Mouse (Mus musculus) intestine, embryonic 14.5 days (tissue): ENCODE data around the gene Ldlrad3. TPM values are rescaled to one million over a fixed set of nuclear protein-coding genes. Genes with fewer than 3 reads are reported as not detected.

Source experiments
- ATAC-seq: fragments of 200-750 bp; cut with Nextera tagmentation; replicated peaks from 2 replicates; pipeline ENCODE4 v1.8.0; 2017; ENCODE audit warnings: low read depth, moderate number of reproducible peaks, moderate TSS enrichment, moderate library complexity; ENCODE audit not compliant: low FRiP score, low TSS enrichment
- DNase-seq: peaks from one replicate; pipeline ENCODE4 v3.0.0-alpha.2; 2018; ENCODE audit warnings: low spot score
- H3K27ac ChIP-seq: fragments of 300-500 bp; sonication (generic); 2 replicates; pipeline ENCODE4 v1.5.1; 2014; ENCODE audit warnings: low read depth, mild to moderate bottlenecking, control low read depth
- H3K27me3 ChIP-seq: fragments of 300-500 bp; sonication (generic); replicated peaks from 2 replicates; pipeline ENCODE4 v1.6.1; 2014; ENCODE audit warnings: low read length, control low read depth; ENCODE audit not compliant: control insufficient read depth, insufficient read depth
- H3K36me3 ChIP-seq: fragments of 300-500 bp; sonication (generic); 2 replicates; pipeline ENCODE4 v1.6.1; 2014; ENCODE audit warnings: low read length, control low read depth; ENCODE audit not compliant: control insufficient read depth, insufficient read depth
- H3K4me1 ChIP-seq: fragments of 300-500 bp; sonication (generic); replicated peaks from 2 replicates; pipeline ENCODE4 v1.6.1; 2014; ENCODE audit warnings: low read length, control low read depth, mixed read lengths; ENCODE audit not compliant: control insufficient read depth, insufficient read depth
- H3K4me2 ChIP-seq: fragments of 300-500 bp; sonication (generic); 2 replicates; pipeline ENCODE4 v1.6.1; 2014; ENCODE audit warnings: low read length
- H3K4me3 ChIP-seq: fragments of 300-500 bp; sonication (generic); 2 replicates; pipeline ENCODE4 v1.5.1; 2014; ENCODE audit warnings: low read depth, low read length, control low read depth, mixed read lengths
- H3K9ac ChIP-seq: fragments of 300-500 bp; sonication (generic); 2 replicates; pipeline ENCODE4 v1.6.1; 2014; ENCODE audit warnings: mild to moderate bottlenecking, low read length
- H3K9me3 ChIP-seq: fragments of 300-500 bp; sonication (generic); 2 replicates; pipeline ENCODE4 v1.6.1; 2016; ENCODE audit warnings: low read length, control low read depth; ENCODE audit not compliant: control insufficient read depth
- WGBS: fragments of 180-500 bp; shearing (Covaris S2); extraction: QIAGEN DNeasy Blood & Tissue Kit; methylation state at CpG from one replicate; pipeline ENCODE4 v1.1.7; 2014; 5-methylcytosine and 5-hydroxymethylcytosine counted together
- polyA plus RNA-seq: library from polyadenylated mRNA; unstranded; fragments of >200 nt; fragmentation: Nextera tagmentation; extraction: Ambion mirVana; gene quantifications from 2 replicates; pipeline ENCODE4 v1.2.1, GENCODE M21; 2014

The Ldlrad3 gene
- polyA plus RNA-seq, 1 experiment from 2014 or later: 31.0 TPM

- Histone ChIP-seq H3K4me3 (no peak overlapping the region), H3K27me3 (no peaks in the 10 kb centered on the region), H3K36me3 (no peaks in the 10 kb centered on the region), H3K9ac (no peak overlapping the region), H3K4me2 (no peak overlapping the region), H3K27ac (no peak overlapping the region), H3K4me1 (no peaks in the 10 kb centered on the region), H3K9me3 (no peaks in the 10 kb centered on the region)
- no peak for ATAC-seq
- DNase-seq: no peak
- WGBS: 91% methylated on average over 6 of the region's 6 CpGs
These were observed 171.6 kb downstream of the Ldlrad3 start for GRCm38 (mm10) chr2:102014538-102015113.

DNA sequence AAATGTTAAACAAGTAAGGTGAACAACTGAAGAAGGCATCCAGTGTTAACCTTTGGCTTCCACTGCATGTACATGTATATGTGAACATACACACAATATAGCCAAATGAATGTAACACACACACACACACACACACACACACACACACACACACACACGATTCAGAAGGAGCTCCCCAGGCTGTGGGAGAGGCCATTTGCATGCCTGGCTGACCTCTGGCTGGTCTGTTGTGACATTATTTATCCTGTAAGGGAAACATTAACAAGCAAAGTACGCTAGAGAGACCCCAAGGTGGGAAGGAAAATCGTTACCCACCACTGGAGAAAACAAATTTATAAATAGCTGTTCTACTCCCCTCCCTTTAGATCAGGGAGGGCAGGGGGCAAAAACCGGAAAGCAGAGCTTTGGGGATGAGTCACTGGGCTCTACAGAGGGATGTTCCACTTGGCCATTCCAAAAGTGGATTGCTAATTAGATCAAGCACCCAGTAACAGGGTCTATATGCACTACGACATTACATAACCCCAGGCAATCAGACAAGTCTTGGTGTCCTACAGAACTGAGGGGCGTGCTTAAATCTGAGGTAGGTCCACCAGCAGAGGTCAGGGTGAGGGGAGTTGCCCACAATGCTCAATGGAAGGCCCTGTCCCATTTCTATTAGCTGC, 174.7 kb downstream of the Ldlrad3 start:
- WGBS: 62% methylated on average over 6 of the region's 6 CpGs

DNA sequence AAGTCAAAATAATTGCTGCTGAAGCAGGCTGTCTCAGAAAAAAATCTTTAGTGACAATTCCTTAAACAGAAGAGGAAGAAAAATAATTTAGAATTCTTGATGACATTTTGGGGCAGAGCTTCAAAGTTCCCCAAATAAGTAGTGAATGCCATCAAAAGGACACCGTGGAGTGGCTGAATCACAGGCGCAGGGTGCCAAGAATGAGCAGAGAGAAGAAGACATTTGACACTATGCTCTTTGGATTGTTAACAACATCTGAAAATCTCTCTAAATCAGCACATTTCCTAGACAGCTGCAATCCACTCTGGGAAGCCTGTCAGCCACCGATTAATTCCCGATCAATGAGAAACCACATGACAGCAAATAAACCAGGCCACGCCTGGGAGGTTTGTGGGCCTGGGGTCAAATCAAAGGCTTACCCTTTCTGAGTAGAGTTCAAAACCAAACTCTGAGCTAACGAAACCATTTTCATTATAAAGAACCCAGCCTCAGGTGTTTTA, 176.4 kb downstream of the Ldlrad3 start:
- DNase-seq: no peak
- no peak for ATAC-seq
- Histone ChIP-seq H3K4me3 (no peak overlapping the region), H3K9me3 (no peaks in the 10 kb centered on the region), H3K36me3 (no peaks in the 10 kb centered on the region), H3K9ac (no peak overlapping the region), H3K27ac (no peak overlapping the region), H3K4me2 (no peak overlapping the region), H3K27me3 (no peaks in the 10 kb centered on the region), H3K4me1 (peaks cover 26% of the 10 kb centered on the region)
- whole genome bisulfite sequencing: 81% methylated on average over 6 of the region's 6 CpGs

More for the DNA sequence above, 174.7 kb downstream of the Ldlrad3 start:
- Histone ChIP-seq H3K27ac (no peak overlapping the region), H3K36me3 (no peaks in the 10 kb centered on the region), H3K4me1 (peaks cover 10% of the 10 kb centered on the region; the same call in 1 of the 2 replicates), H3K4me3 (no peak overlapping the region), H3K9ac (no peak overlapping the region), H3K27me3 (no peaks in the 10 kb centered on the region), H3K9me3 (no peaks in the 10 kb centered on the region), H3K4me2 (no peak overlapping the region)
- DNase-seq: no peak
- ATAC-seq: no peak

GRCm38 (mm10) chr2:102006143-102006542, 180.0 kb downstream of the Ldlrad3 start:
- no peak overlapping the region for H3K4me2 ChIP-seq
- H3K36me3 ChIP-seq: no peaks in the 10 kb centered on the region
- peaks cover 59% of the 10 kb centered on the region for H3K4me1 ChIP-seq
- H3K9ac ChIP-seq: no peak overlapping the region
- H3K27ac ChIP-seq: no peak overlapping the region
- ATAC-seq: no peak
- no peak overlapping the region for H3K4me3 ChIP-seq
- no peaks in the 10 kb centered on the region for H3K9me3 ChIP-seq
- WGBS: 31% methylated on average over 4 of the region's 4 CpGs
- no peaks in the 10 kb centered on the region for H3K27me3 ChIP-seq
- no peak for DNase-seq

GRCm38 (mm10) chr2:102005377-102006007, 180.7 kb downstream of the Ldlrad3 start:
- Histone ChIP-seq H3K27ac (no peak overlapping the region), H3K9ac (no peak overlapping the region), H3K9me3 (no peaks in the 10 kb centered on the region), H3K27me3 (no peaks in the 10 kb centered on the region), H3K36me3 (no peaks in the 10 kb centered on the region), H3K4me1 (peaks cover 60% of the 10 kb centered on the region), H3K4me2 (no peak overlapping the region), H3K4me3 (no peak overlapping the region)
- ATAC-seq (no peak), DNase-seq (no peak)
- 33% methylated on average over 8 of the region's 8 CpGs for WGBS

DNA sequence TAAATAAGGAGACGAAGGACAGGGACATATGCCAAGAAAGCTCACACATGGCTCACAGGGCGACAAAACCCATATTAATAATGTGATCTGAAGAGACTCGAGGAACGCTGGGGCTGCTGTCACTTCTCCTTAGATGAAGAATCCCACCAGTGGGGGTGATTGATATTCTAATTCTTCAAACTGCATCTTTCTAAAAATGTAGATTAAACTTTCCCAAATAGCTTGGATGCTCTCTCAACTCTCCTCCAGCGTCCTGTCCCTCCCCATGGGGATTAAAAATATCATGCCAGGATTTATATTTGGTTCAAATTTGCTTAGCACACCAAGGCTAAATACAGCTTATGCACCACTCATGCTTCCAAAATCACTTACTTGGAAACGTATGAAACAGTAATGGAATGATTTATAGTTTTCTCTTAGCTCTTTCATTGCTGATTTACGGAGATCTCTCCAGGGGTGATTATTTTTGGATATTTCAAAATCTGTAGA, 182.4 kb downstream of the Ldlrad3 start:
- Histone ChIP-seq H3K4me1 (peaks cover 74% of the 10 kb centered on the region), H3K4me2 (no peak overlapping the region)
- 43% methylated on average over 7 of the region's 7 CpGs for WGBS

DNA sequence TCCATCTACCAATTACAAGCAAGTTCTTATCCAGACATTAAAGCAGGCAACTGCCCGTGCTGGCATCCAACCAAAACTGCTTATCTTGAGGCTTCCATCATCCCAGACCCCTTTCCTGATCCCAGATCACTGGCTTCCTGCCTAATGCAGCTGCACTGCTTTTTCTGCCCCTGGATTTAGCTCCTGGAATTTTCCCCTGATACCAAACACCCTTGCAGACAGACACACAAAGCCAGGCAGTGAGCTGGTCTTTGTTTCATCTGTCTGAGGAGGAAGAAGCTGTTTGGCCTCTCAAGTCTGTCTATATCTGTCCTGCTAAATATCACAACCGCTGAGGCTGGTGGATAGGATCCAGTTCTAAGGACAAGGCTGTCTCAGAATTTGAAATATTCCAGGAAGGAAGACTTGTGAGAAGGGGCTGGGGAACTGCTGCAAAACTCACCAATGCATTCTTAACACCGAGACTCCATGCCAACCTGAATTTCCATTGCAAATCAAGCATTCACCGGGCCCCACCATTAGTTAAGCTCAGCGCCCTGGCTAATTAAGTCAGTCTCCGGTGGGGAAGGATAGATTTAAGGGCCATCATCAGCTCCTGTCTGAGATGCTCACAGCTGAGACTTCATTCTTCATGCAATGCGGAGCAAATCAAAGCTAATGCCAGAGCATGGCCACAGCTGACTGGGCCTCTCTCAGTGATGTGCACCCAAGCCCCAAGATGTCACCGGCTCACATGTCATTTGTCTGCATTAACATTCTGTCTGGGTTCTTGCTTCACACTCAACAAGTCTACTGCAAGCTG, 183.0 kb downstream of the Ldlrad3 start:
- H3K27ac ChIP-seq: peak overlapping the region; percentile 57
- H3K4me3 ChIP-seq: no peak overlapping the region
- H3K4me1 ChIP-seq: peaks cover 74% of the 10 kb centered on the region
- peak; percentile 73 for DNase-seq
- peak overlapping the region; percentile 34; the same call in 1 of the 2 replicates for H3K4me2 ChIP-seq
- no peaks in the 10 kb centered on the region for H3K9me3 ChIP-seq
- no peaks in the 10 kb centered on the region for H3K27me3 ChIP-seq
- ATAC-seq: peak; percentile 54
- H3K36me3 ChIP-seq: no peaks in the 10 kb centered on the region
- WGBS: 22% methylated on average over 8 of the region's 8 CpGs
- no peak overlapping the region for H3K9ac ChIP-seq

More for the DNA sequence above, 182.4 kb downstream of the Ldlrad3 start:
- peak overlapping the region; percentile 57 for H3K27ac ChIP-seq
- H3K36me3 ChIP-seq: no peaks in the 10 kb centered on the region
- H3K9ac ChIP-seq: no peak overlapping the region
- ATAC-seq (no peak), DNase-seq (no peak)
- H3K4me3 ChIP-seq: no peak overlapping the region
- H3K27me3 ChIP-seq: no peaks in the 10 kb centered on the region
- no peaks in the 10 kb centered on the region for H3K9me3 ChIP-seq

DNA sequence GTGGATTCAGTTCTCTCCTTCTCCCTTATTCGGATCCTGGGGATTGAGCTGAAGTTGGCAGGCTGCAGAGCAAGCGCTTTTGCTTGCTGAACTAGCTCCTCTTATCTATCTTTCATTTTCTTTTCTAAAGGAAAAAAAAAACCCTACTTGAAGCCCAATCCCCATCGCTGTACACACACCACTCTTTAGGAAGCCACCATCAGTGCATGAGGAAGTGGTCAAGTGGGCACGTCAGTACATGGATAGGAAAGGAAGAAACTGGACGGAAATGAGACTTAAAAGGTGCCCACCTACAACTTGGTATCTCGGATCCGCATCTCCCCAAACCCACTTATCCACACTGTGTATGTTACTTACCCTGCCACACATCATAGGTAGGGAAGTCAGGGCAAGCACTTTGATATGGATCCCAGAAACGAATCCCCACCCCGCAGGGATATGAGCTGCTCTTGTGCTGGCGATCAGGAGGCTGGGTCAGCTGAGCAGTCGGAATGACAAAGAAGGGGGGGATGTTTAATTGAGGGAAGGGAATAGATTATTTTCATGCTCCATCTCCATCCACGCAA, 183.7 kb downstream of the Ldlrad3 start:
- H3K9ac ChIP-seq: no peak overlapping the region
- no peaks in the 10 kb centered on the region for H3K9me3 ChIP-seq
- peak overlapping the region; percentile 34; the same call in 1 of the 2 replicates for H3K4me2 ChIP-seq
- ATAC-seq (0 out of 2 replicates have a peak, but pooled peaks have one; percentile 12), DNase-seq (peak; percentile 60)
- peaks cover 72% of the 10 kb centered on the region for H3K4me1 ChIP-seq
- no peaks in the 10 kb centered on the region for H3K36me3 ChIP-seq
- 50% methylated on average over 12 of the region's 12 CpGs for WGBS
- no peaks in the 10 kb centered on the region for H3K27me3 ChIP-seq
- H3K27ac ChIP-seq: peak overlapping the region; percentile 57; the same call in 1 of the 2 replicates
- H3K4me3 ChIP-seq: no peak overlapping the region
